Mouse (Mus musculus) myocyte (in vitro differentiated cells): ENCODE measurements at regions not wholly inside any gene's neighbourhood (a gene's known extent, or its start where the extent isn't known, plus 50 kb on each side); places are given as distances from the start of the nearest gene placed in this dataset.

Source experiments
- POLR2A ChIP-seq: IDR thresholded peaks from one replicate; pipeline ENCODE4 v1.6.1; 2011; ENCODE audit warnings: low read depth, mild to moderate bottlenecking, control low read depth, moderate library complexity; ENCODE audit not compliant: insufficient read length
- REST ChIP-seq: IDR thresholded peaks from one replicate; pipeline ENCODE4 v1.6.1; 2011; ENCODE audit warnings: mild to moderate bottlenecking, control low read depth, moderate library complexity; ENCODE audit not compliant: insufficient read depth, insufficient read length

GRCm38 (mm10) chr13:71034926-71035687, 193.5 kb upstream of the Adamts16 start:
- TF ChIP-seq POLR2A (no peak), REST (no peak)
